Mouse (Mus musculus) hindbrain, embryonic 11.5 days (tissue): ENCODE results near the gene Dyrk2. TPM values are rescaled to one million over a fixed set of nuclear protein-coding genes. Genes with fewer than 3 reads are reported as not detected.

Experiments
- ATAC-seq: fragments of 200-750 bp; cut with Nextera tagmentation; 2 replicates; pipeline ENCODE4 v1.8.0; 2017; ENCODE audit warnings: mild to moderate bottlenecking, moderate TSS enrichment, moderate library complexity; ENCODE audit not compliant: low FRiP score
- DNase-seq: peaks from one replicate; pipeline ENCODE4 v3.0.0-alpha.2; 2015; ENCODE audit warnings: low spot score
- H3K27ac ChIP-seq: fragments of 300-500 bp; sonication (generic); 2 replicates; pipeline ENCODE4 v1.5.1; 2014; ENCODE audit warnings: mild to moderate bottlenecking, low read depth, low read length
- H3K27me3 ChIP-seq: fragments of 300-500 bp; sonication (generic); 2 replicates; pipeline ENCODE4 v1.6.1; 2014; ENCODE audit warnings: mild to moderate bottlenecking, low read length, moderate library complexity, mixed read lengths; ENCODE audit not compliant: control insufficient read depth, insufficient read depth
- H3K36me3 ChIP-seq: fragments of 300-500 bp; sonication (generic); 2 replicates; pipeline ENCODE4 v1.6.1; 2014; ENCODE audit warnings: mild to moderate bottlenecking, low read length, moderate library complexity, mixed read lengths; ENCODE audit not compliant: control insufficient read depth, insufficient read depth
- H3K4me1 ChIP-seq: fragments of 300-500 bp; sonication (generic); replicated peaks from 2 replicates; pipeline ENCODE4 v1.6.1; 2014; ENCODE audit warnings: low read length, mixed read lengths; ENCODE audit not compliant: control insufficient read depth, insufficient read depth
- H3K4me2 ChIP-seq: fragments of 300-500 bp; sonication (generic); replicated peaks from 2 replicates; pipeline ENCODE4 v1.6.1; 2014; ENCODE audit warnings: mild to moderate bottlenecking, low read depth, low read length
- H3K4me3 ChIP-seq: fragments of 300-500 bp; sonication (generic); 2 replicates; pipeline ENCODE4 v1.5.1; 2014; ENCODE audit warnings: low read depth, low read length
- H3K9ac ChIP-seq: fragments of 300-500 bp; sonication (generic); 2 replicates; pipeline ENCODE4 v1.6.1; 2014; ENCODE audit warnings: low read depth, low read length
- H3K9me3 ChIP-seq: fragments of 300-500 bp; sonication (generic); 2 replicates; pipeline ENCODE4 v1.6.1; 2016; ENCODE audit warnings: low read length; ENCODE audit not compliant: control insufficient read depth
- WGBS: fragments of 180-500 bp; shearing (Covaris S2); extraction: QIAGEN DNeasy Blood & Tissue Kit; methylation state at CpG from one replicate; pipeline ENCODE4 v1.1.7; 2014; 5-methylcytosine and 5-hydroxymethylcytosine counted together
- polyA plus RNA-seq: library from polyadenylated mRNA; unstranded; fragments of >200 nt; fragmentation: Nextera tagmentation; extraction: Ambion mirVana; gene quantifications from 2 replicates; pipeline ENCODE4 v1.2.1, GENCODE M21; 2014

The Dyrk2 gene
- polyA plus RNA-seq, 1 experiment from 2014 or later: 14.3 TPM

GRCm38 (mm10) chr10:118837636-118838035, 32.4 kb downstream of the Dyrk2 start:
- no peak for ATAC-seq
- no peak overlapping the region for H3K9ac ChIP-seq
- no peaks in the 10 kb centered on the region for H3K4me1 ChIP-seq
- H3K36me3 ChIP-seq: no peaks in the 10 kb centered on the region
- no peak overlapping the region for H3K27ac ChIP-seq
- H3K4me2 ChIP-seq: no peak overlapping the region
- no peaks in the 10 kb centered on the region for H3K27me3 ChIP-seq
- no peak for DNase-seq
- WGBS: 76% methylated on average over 8 of the region's 8 CpGs
- no peak overlapping the region for H3K4me3 ChIP-seq
- H3K9me3 ChIP-seq: no peaks in the 10 kb centered on the region

DNA sequence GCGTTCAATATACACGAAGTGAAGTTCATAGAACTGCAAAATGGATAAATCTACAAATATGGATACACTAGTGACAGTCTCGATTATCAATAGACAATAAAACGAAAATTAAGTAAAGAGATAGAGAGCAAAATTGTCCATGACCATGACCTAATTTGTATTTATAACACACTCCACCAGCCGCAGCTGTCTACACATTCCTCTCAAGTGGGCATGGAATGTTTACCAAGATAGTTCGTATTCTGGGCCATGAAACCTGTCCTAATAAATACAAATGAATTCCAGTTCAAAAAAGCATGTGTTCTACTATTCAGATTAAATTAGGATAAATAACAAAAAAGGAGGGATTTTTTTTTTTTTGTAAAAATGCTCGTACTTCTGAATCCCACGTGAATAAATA, 38.8 kb downstream of the Dyrk2 start:
- no peak for ATAC-seq
- Histone ChIP-seq H3K4me3 (no peak overlapping the region), H3K36me3 (no peaks in the 10 kb centered on the region), H3K27me3 (no peaks in the 10 kb centered on the region), H3K9ac (no peak overlapping the region), H3K27ac (no peak overlapping the region), H3K4me1 (no peaks in the 10 kb centered on the region), H3K9me3 (no peaks in the 10 kb centered on the region), H3K4me2 (no peak overlapping the region)
- no peak for DNase-seq
- 86% methylated on average over 8 of the region's 8 CpGs for WGBS

DNA sequence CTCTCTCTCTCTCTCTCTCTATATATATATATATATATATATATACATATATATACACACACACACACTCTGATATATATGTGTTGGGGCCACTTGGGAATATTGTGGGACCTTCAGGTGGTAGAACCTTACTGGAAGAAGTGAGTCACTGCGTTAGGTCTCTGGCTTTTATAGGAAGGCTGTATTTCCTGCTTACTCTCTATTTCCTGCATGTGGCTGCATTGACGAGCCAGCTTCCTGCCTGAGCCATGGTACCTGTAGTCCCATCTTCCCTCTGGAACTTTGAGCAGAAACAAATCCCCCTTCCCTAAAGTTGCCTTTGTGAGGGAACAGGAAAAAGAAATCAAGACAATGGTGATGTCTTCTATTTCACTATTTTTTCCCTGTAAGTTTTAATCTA, 40.4 kb downstream of the Dyrk2 start:
- Histone ChIP-seq H3K36me3 (no peaks in the 10 kb centered on the region), H3K4me3 (no peak overlapping the region), H3K27me3 (no peaks in the 10 kb centered on the region), H3K27ac (no peak overlapping the region), H3K4me1 (no peaks in the 10 kb centered on the region), H3K9ac (no peak overlapping the region), H3K4me2 (no peak overlapping the region), H3K9me3 (no peaks in the 10 kb centered on the region)
- 88% methylated on average over 2 of the region's 2 CpGs for WGBS
- no peak for DNase-seq
- ATAC-seq: no peak

DNA sequence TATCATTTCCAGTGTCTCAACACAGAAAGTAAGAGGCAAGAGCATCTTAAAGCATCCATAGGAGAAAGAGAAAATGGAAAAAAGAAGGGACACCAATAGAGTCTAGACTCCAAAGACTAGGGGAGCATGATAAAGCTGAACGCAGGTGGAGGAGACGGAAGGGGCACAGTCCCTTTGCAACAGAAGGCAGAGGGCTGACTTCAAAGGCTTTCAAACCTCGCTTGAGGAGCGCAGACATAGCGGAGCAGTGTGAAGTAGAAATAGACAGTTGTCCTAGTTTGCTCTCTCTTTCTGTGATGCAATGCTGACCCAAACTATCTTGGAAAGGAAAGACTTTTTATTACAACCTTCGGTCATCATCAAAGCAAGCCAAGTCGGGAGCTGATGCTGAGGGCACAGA, 42.9 kb downstream of the Dyrk2 start:
- Histone ChIP-seq H3K9me3 (no peaks in the 10 kb centered on the region), H3K4me1 (no peaks in the 10 kb centered on the region), H3K4me2 (no peak overlapping the region), H3K9ac (no peak overlapping the region), H3K4me3 (no peak overlapping the region), H3K27ac (no peak overlapping the region), H3K27me3 (no peaks in the 10 kb centered on the region), H3K36me3 (no peaks in the 10 kb centered on the region)
- ATAC-seq (no peak), DNase-seq (no peak)
- WGBS: 93% methylated on average over 7 of the region's 7 CpGs

DNA sequence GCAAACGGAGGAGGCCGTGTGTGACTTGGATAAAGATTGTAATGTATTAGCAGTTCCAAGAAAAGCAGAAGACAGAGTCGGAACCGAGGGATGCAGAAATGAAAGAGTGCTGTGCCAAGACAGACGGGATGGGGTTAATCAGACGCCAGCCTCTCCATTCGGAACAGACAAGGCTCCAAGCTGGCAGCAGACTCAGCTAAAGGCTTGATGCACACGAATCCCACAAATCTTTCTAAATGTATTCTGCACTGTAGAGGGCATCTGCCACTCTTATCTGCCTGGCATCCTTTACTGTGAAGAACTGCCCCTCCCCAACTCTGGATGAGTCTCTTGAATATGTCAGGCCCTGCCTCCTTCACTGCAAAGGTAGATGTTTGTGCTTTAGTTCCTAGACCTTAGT, 45.2 kb downstream of the Dyrk2 start:
- Histone ChIP-seq H3K27ac (no peak overlapping the region), H3K4me1 (no peaks in the 10 kb centered on the region; the same call in 1 of the 2 replicates), H3K4me3 (no peak overlapping the region), H3K4me2 (no peak overlapping the region), H3K27me3 (no peaks in the 10 kb centered on the region), H3K9me3 (no peaks in the 10 kb centered on the region), H3K9ac (no peak overlapping the region), H3K36me3 (no peaks in the 10 kb centered on the region)
- DNase-seq (no peak), ATAC-seq (no peak)
- 88% methylated on average over 8 of the region's 8 CpGs for WGBS

DNA sequence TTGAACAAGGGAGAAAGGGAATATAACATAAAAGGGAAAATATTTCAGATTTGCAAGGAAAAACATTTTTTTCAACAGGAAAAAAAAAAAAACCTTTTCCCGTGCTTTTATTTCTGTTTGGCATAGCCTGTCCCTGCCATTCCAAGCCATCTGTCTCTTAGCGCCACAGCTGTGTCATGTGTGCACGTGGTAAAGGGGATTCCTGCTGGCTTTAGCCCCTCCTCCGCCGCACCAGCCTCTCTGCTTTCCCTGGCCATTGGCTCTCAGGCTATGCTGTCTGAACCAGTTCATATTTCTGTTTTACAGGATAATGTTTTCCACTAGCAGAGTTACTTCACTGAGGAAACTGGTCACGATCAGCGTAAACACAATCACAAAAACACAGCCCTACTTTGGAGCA, 49.1 kb downstream of the Dyrk2 start:
- 35% methylated on average over 7 of the region's 7 CpGs for WGBS
- DNase-seq: peak; percentile 60
- peak; percentile 76 for ATAC-seq

DNA sequence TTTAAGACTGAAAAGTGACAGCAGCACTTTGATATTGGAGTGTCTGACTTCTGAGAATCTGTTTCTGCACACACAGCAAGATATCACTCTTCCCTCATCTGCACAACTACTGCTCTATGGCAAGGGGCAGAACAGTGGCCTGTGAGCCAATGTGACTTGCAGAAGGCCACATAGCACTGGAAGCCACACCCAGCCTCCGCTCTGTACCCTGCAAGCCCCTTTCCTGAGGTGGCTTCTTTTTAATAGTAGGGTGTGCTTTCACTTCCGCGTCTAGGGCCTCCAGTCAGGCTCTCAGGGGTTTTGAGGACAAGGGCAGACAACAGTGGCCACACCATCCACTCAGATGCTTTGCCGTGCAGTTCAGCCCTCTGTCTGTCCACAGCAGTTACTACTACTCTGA, 50.2 kb downstream of the Dyrk2 start:
- H3K9me3 ChIP-seq: no peaks in the 10 kb centered on the region
- H3K27me3 ChIP-seq: no peaks in the 10 kb centered on the region
- H3K36me3 ChIP-seq: no peaks in the 10 kb centered on the region
- no peak for ATAC-seq
- 90% methylated on average over 4 of the region's 4 CpGs for WGBS
- no peaks in the 10 kb centered on the region; the same call in 1 of the 2 replicates for H3K4me1 ChIP-seq
- no peak overlapping the region for H3K27ac ChIP-seq
- no peak overlapping the region for H3K4me2 ChIP-seq
- H3K4me3 ChIP-seq: no peak overlapping the region
- no peak overlapping the region for H3K9ac ChIP-seq
- DNase-seq: no peak

More for the DNA sequence above, 49.1 kb downstream of the Dyrk2 start:
- Histone ChIP-seq H3K9ac (no peak overlapping the region), H3K36me3 (no peaks in the 10 kb centered on the region), H3K4me2 (no peak overlapping the region), H3K9me3 (no peaks in the 10 kb centered on the region), H3K4me3 (no peak overlapping the region), H3K4me1 (no peaks in the 10 kb centered on the region; the same call in 1 of the 2 replicates), H3K27me3 (no peaks in the 10 kb centered on the region), H3K27ac (no peak overlapping the region)

DNA sequence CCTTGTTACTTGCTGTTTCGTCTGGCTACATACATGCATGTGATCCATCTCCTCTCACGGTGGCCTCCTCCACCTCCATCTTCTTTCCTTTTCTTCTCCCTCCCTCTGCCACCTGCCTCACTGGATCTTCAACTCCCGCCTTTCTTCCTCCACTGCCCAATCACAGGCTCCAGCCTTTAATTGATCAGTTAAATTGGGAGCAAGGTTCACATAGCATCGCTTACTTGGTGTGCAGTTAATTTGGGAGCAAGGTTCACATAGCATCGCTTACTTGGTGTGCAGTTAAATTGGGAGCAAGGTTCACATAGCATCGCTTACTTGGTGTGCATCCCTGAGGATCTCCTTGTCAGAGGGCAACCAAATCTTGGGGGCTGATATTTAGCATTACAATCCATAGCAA, 52.9 kb downstream of the Dyrk2 start:
- Histone ChIP-seq H3K4me3 (no peak overlapping the region), H3K9ac (no peak overlapping the region), H3K36me3 (no peaks in the 10 kb centered on the region), H3K4me2 (no peak overlapping the region), H3K9me3 (no peaks in the 10 kb centered on the region), H3K27ac (no peak overlapping the region), H3K27me3 (no peaks in the 10 kb centered on the region), H3K4me1 (no peaks in the 10 kb centered on the region; the same call in 1 of the 2 replicates)
- DNase-seq (no peak), ATAC-seq (no peak)
- 93% methylated on average over 6 of the region's 6 CpGs for WGBS

DNA sequence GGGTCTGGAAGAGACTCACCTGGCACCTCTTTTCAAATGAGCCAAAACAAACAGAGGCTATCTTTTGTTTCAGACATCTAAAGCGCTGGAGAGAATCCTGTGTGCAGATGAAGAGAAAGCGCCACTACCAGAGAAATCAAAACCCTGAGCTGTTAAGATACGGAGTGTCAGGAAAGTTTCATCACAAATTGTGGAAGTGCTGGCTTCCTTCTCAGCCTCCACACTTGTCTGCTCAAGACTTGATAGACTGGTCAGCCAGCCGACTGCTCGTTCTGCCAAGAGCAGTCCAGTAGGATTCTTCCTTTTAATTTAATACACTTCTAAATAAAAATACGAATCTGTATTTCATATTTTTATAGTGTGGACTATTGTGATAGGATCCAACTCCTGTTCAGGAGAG, 58.1 kb downstream of the Dyrk2 start:
- no peaks in the 10 kb centered on the region for H3K9me3 ChIP-seq
- no peak overlapping the region for H3K4me3 ChIP-seq
- H3K27ac ChIP-seq: no peak overlapping the region
- ATAC-seq (no peak), DNase-seq (no peak)
- no peak overlapping the region for H3K9ac ChIP-seq
- WGBS: 84% methylated on average over 6 of the region's 6 CpGs
- no peak overlapping the region for H3K4me2 ChIP-seq
- H3K4me1 ChIP-seq: no peaks in the 10 kb centered on the region
- H3K36me3 ChIP-seq: no peaks in the 10 kb centered on the region
- no peaks in the 10 kb centered on the region for H3K27me3 ChIP-seq
